ENCODE assay signal across 8 mouse cellular contexts in the genomic region with DNA sequence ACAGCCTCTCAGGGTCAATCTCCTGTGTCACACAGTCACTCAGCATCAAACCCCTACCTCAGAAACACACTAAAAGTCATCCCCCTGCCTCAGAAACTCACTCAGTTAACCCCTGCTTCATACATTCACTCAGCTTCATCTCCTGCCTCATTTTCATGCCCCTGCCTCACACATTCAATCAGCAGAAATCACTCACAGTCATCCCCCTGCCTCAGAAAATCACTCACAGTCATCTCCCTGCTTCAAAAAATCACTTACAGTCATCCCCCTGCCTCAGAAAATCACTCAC. TPM values are rescaled to one million over a fixed set of nuclear protein-coding genes. Genes with fewer than 3 reads are reported as not detected.
DNase-seq lines count a peak whose midpoint lies in the region; ATAC-seq and TF ChIP-seq lines count a peak whose summit lies in the region.
"Not testable (repeated sequence)": the region's sequence is repeated elsewhere in the genome, so short reads cannot be mapped to it uniquely, and the experiment has no call there.

No protein-coding gene starts in this region.

- peak; percentile 50 for DNase-seq in ZHBTc4 (ENCODE audit: low read depth, low spot score)
- DNase-seq in embryo, embryonic 9.5 days (ENCODE audit: extremely low spot score) = peak; percentile 32
- DNase-seq in heart, postnatal 0 days (ENCODE audit: low spot score) = peak; percentile 3
- peak; percentile 14 for DNase-seq in liver, postnatal 0 days
- peak; percentile 21 for DNase-seq in thymus, postnatal 0 days (ENCODE audit: low spot score)

- H3K9ac ChIP-seq in heart, postnatal 0 days (replicated peaks; ENCODE audit: low read depth, low read length); kidney, embryonic 15.5 days; liver, postnatal 0 days (replicated peaks); midbrain, embryonic 13.5 days (replicated peaks): not testable (repeated sequence)

- not testable (repeated sequence) for H3K27me3 ChIP-seq in E14TG2a.4 (ENCODE audit: insufficient read depth, low read length); heart, postnatal 0 days (ENCODE audit: control insufficient read depth, insufficient read depth, low read length); kidney, embryonic 15.5 days; liver, postnatal 0 days (ENCODE audit: insufficient read depth, low read length); midbrain, embryonic 13.5 days

- not testable (repeated sequence) for TF ChIP-seq EP300 in heart, postnatal 0 days (IDR thresholded peaks at IDR 0.05; ENCODE audit: low read depth); liver, postnatal 0 days (IDR thresholded peaks at IDR 0.05; ENCODE audit: low read depth)

- peaks cover 41% of the 10 kb centered on the region for H3K4me1 ChIP-seq in E14TG2a.4 (replicated peaks; ENCODE audit: low read depth, low read length)
- H3K4me1 ChIP-seq in heart, postnatal 0 days (ENCODE audit: control insufficient read depth, insufficient read depth); kidney, embryonic 15.5 days; liver, postnatal 0 days (ENCODE audit: insufficient read depth); midbrain, embryonic 13.5 days (replicated peaks): not testable (repeated sequence)

- ATAC-seq in heart, postnatal 0 days (ENCODE audit: insufficient read depth, low read depth); kidney, embryonic 15.5 days (replicated peaks; ENCODE audit: low FRiP score); liver, postnatal 0 days; midbrain, embryonic 13.5 days: not testable (repeated sequence)

- H3K4me2 ChIP-seq in heart, postnatal 0 days (ENCODE audit: low read depth, low read length); kidney, embryonic 15.5 days; liver, postnatal 0 days (ENCODE audit: low read depth, low read length); midbrain, embryonic 13.5 days (replicated peaks): not testable (repeated sequence)

- H3K36me3 ChIP-seq in E14TG2a.4 (ENCODE audit: insufficient read depth, low read length) = peaks cover 12% of the 10 kb centered on the region
- not testable (repeated sequence) for H3K36me3 ChIP-seq in heart, postnatal 0 days (replicated peaks; ENCODE audit: control insufficient read depth, insufficient read depth, low read length); liver, postnatal 0 days (replicated peaks; ENCODE audit: insufficient read depth, low read length)
- peaks cover 16% of the 10 kb centered on the region for H3K36me3 ChIP-seq in kidney, embryonic 15.5 days
- peaks cover 19% of the 10 kb centered on the region for H3K36me3 ChIP-seq in midbrain, embryonic 13.5 days

- peaks cover 45% of the 10 kb centered on the region for H3K9me3 ChIP-seq in E14TG2a.4 (ENCODE audit: low read length)
- H3K9me3 ChIP-seq in heart, postnatal 0 days (replicated peaks; ENCODE audit: control insufficient read depth, low read length) = peaks cover 30% of the 10 kb centered on the region
- H3K9me3 ChIP-seq in kidney, embryonic 15.5 days (replicated peaks) = peaks cover 38% of the 10 kb centered on the region
- H3K9me3 ChIP-seq in liver, postnatal 0 days (ENCODE audit: low read length) = peaks cover 14% of the 10 kb centered on the region
- H3K9me3 ChIP-seq in midbrain, embryonic 13.5 days = peaks cover 50% of the 10 kb centered on the region

- not testable (repeated sequence) for TF ChIP-seq CTCF in E14TG2a.4 (conservative IDR thresholded peaks at IDR 0.05; ENCODE audit: low read length); heart, postnatal 0 days (IDR thresholded peaks at IDR 0.05; ENCODE audit: low read depth); liver, postnatal 0 days (IDR thresholded peaks at IDR 0.05; ENCODE audit: low read depth)

- H3K4me3 ChIP-seq in E14TG2a.4 (replicated peaks; ENCODE audit: low read length) = peak overlapping the region; percentile 97
- not testable (repeated sequence) for H3K4me3 ChIP-seq in heart, postnatal 0 days (ENCODE audit: low read depth, low read length); kidney, embryonic 15.5 days (replicated peaks); liver, postnatal 0 days (ENCODE audit: low read depth, low read length); midbrain, embryonic 13.5 days (replicated peaks)

- not testable (repeated sequence) for H3K27ac ChIP-seq in heart, postnatal 0 days (ENCODE audit: low read depth); liver, postnatal 0 days (ENCODE audit: low read depth)
- 0 out of 2 replicates have a peak overlapping the region, but pooled peaks have one; percentile 3 for H3K27ac ChIP-seq in kidney, embryonic 15.5 days
- H3K27ac ChIP-seq in midbrain, embryonic 13.5 days = peak overlapping the region; percentile 3; the same call in 1 of the 2 replicates

RNA-seq across cellular contexts. Expression of a gene that starts 1.3 kb away (rescaled TPM):
- 0.88 and 16.5 TPM in 2 replicates for total RNA-seq in heart, postnatal 0 days (2014; rRNA removed; ENCODE audit: low replicate concordance)
- 32.6 and 63.9 TPM in 2 replicates for polyA plus RNA-seq in heart, postnatal 0 days (2015; fragmentation: Nextera tagmentation; extraction: Ambion mirVana)
- polyA plus RNA-seq in kidney, embryonic 15.5 days (2015; fragmentation: Nextera tagmentation; extraction: Ambion mirVana) = 193 and 248 TPM in 2 replicates
- 64.4 and 87.0 TPM in 2 replicates for polyA plus RNA-seq in liver, postnatal 0 days (2015; fragmentation: Nextera tagmentation; extraction: Ambion mirVana)
- polyA plus RNA-seq in midbrain, embryonic 13.5 days (2015; fragmentation: Nextera tagmentation; extraction: Ambion mirVana) = 164 and 183 TPM in 2 replicates
- 166 and 243 TPM in 2 replicates for polyA plus RNA-seq in thymus, postnatal 0 days (2015; fragmentation: Nextera tagmentation; extraction: Ambion mirVana)
